Mouse (Mus musculus): Measurements from ENCODE around the gene Arhgap9. TPM values are rescaled to one million over a fixed set of nuclear protein-coding genes. Genes with fewer than 3 reads are reported as not detected.

Gene Arhgap9
- 18.2 and 19.2 TPM in 2 replicates for polyA plus RNA-seq (2012; rRNA removed)

GRCm38 (mm10) chr10:127321621-127322020 lies at the start of gene Arhgap9:
Gene Arhgap9, plus strand, starts transcription at chr10:127321964.
- no peak within 1 kb of the TSS for H3K4me3 ChIP-seq (replicated peaks; ENCODE audit: extremely low read depth, low read depth, low read length)
- TF ChIP-seq CTCF (IDR thresholded peaks at IDR 0.05; ENCODE audit: insufficient read depth, low read length) (no peak), POLR2A (IDR thresholded peaks at IDR 0.05; ENCODE audit: borderline replicate concordance, extremely low read depth, low read depth, low read length) (no peak)
- H3K4me1 ChIP-seq (ENCODE audit: control insufficient read depth, insufficient read depth, low read length): peaks cover 6% of the 10 kb centered on the region
- DNase-seq: no peak
- WGBS: 51% methylated on average over 3 of the region's 3 CpGs

- TF ChIP-seq CTCF (IDR thresholded peaks at IDR 0.05; ENCODE audit: insufficient read depth, low read length) (no peak), POLR2A (IDR thresholded peaks at IDR 0.05; ENCODE audit: borderline replicate concordance, extremely low read depth, low read depth, low read length) (no peak)
- Histone ChIP-seq H3K4me1 (ENCODE audit: control insufficient read depth, insufficient read depth, low read length) (peaks cover 15% of the 10 kb centered on the region), H3K4me3 (replicated peaks; ENCODE audit: extremely low read depth, low read depth, low read length) (no peak overlapping the region)
- 91% methylated on average over 5 of the region's 5 CpGs for WGBS
- DNase-seq: no peak
Measured at GRCm38 (mm10) chr10:127272371-127272770, 49.4 kb upstream of the Arhgap9 start.

- H3K4me1 ChIP-seq (ENCODE audit: control insufficient read depth, insufficient read depth, low read length): peaks cover 7% of the 10 kb centered on the region
- WGBS: 79% methylated on average over 11 of the region's 11 CpGs
- H3K4me3 ChIP-seq (replicated peaks; ENCODE audit: extremely low read depth, low read depth, low read length): no peak overlapping the region
- no peak for DNase-seq
- TF ChIP-seq CTCF (IDR thresholded peaks at IDR 0.05; ENCODE audit: insufficient read depth, low read length): no peak
Measured at GRCm38 (mm10) chr10:127274261-127275022, 47.3 kb upstream of the Arhgap9 start.

GRCm38 (mm10) chr10:127279730-127280129 lies 42.0 kb upstream of the Arhgap9 start:
- no peaks in the 10 kb centered on the region for H3K4me1 ChIP-seq (ENCODE audit: control insufficient read depth, insufficient read depth, low read length)
- WGBS: 100% methylated on average over 2 of the region's 2 CpGs
- no peak overlapping the region for H3K4me3 ChIP-seq (replicated peaks; ENCODE audit: extremely low read depth, low read depth, low read length)
- TF ChIP-seq CTCF (IDR thresholded peaks at IDR 0.05; ENCODE audit: insufficient read depth, low read length): no peak
- TF ChIP-seq POLR2A (IDR thresholded peaks at IDR 0.05; ENCODE audit: borderline replicate concordance, extremely low read depth, low read depth, low read length): no peak
- no peak for DNase-seq

GRCm38 (mm10) chr10:127281316-127281715 lies 40.4 kb upstream of the Arhgap9 start:
- WGBS: 88% methylated on average over 8 of the region's 8 CpGs
- TF ChIP-seq CTCF (IDR thresholded peaks at IDR 0.05; ENCODE audit: insufficient read depth, low read length) (no peak), POLR2A (IDR thresholded peaks at IDR 0.05; ENCODE audit: borderline replicate concordance, extremely low read depth, low read depth, low read length) (no peak)
- H3K4me3 ChIP-seq (replicated peaks; ENCODE audit: extremely low read depth, low read depth, low read length): no peak overlapping the region

GRCm38 (mm10) chr10:127282620-127283215 lies 39.0 kb upstream of the Arhgap9 start:
- H3K4me1 ChIP-seq (ENCODE audit: control insufficient read depth, insufficient read depth, low read length): peaks cover 9% of the 10 kb centered on the region
- 72% methylated on average over 13 of the region's 13 CpGs for WGBS

More at GRCm38 (mm10) chr10:127281316-127281715, 40.4 kb upstream of the Arhgap9 start:
- DNase-seq: no peak
- no peaks in the 10 kb centered on the region for H3K4me1 ChIP-seq (ENCODE audit: control insufficient read depth, insufficient read depth, low read length)

GRCm38 (mm10) chr10:127284105-127284622 lies 37.6 kb upstream of the Arhgap9 start:
- no peak overlapping the region for H3K4me3 ChIP-seq (replicated peaks; ENCODE audit: extremely low read depth, low read depth, low read length)
- 93% methylated on average over 7 of the region's 7 CpGs for WGBS
- TF ChIP-seq POLR2A (IDR thresholded peaks at IDR 0.05; ENCODE audit: borderline replicate concordance, extremely low read depth, low read depth, low read length): no peak
- TF ChIP-seq CTCF (IDR thresholded peaks at IDR 0.05; ENCODE audit: insufficient read depth, low read length): no peak
- no peak for DNase-seq
- peaks cover 9% of the 10 kb centered on the region for H3K4me1 ChIP-seq (ENCODE audit: control insufficient read depth, insufficient read depth, low read length)

More at GRCm38 (mm10) chr10:127282620-127283215, 39.0 kb upstream of the Arhgap9 start:
- no peak overlapping the region for H3K4me3 ChIP-seq (replicated peaks; ENCODE audit: extremely low read depth, low read depth, low read length)
- no peak for TF ChIP-seq CTCF (IDR thresholded peaks at IDR 0.05; ENCODE audit: insufficient read depth, low read length)
- TF ChIP-seq POLR2A (IDR thresholded peaks at IDR 0.05; ENCODE audit: borderline replicate concordance, extremely low read depth, low read depth, low read length): no peak
- no peak for DNase-seq

- H3K4me3 ChIP-seq (replicated peaks; ENCODE audit: extremely low read depth, low read depth, low read length): no peak overlapping the region
- no peak for DNase-seq
- H3K4me1 ChIP-seq (ENCODE audit: control insufficient read depth, insufficient read depth, low read length): peaks cover 12% of the 10 kb centered on the region
- TF ChIP-seq CTCF (IDR thresholded peaks at IDR 0.05; ENCODE audit: insufficient read depth, low read length) (no peak), POLR2A (IDR thresholded peaks at IDR 0.05; ENCODE audit: borderline replicate concordance, extremely low read depth, low read depth, low read length) (no peak)
- 82% methylated on average over 11 of the region's 11 CpGs for WGBS
Measured at GRCm38 (mm10) chr10:127284724-127285500, 36.9 kb upstream of the Arhgap9 start.

GRCm38 (mm10) chr10:127285644-127286043 lies 36.1 kb upstream of the Arhgap9 start:
- H3K4me1 ChIP-seq (ENCODE audit: control insufficient read depth, insufficient read depth, low read length): peaks cover 13% of the 10 kb centered on the region
- no peak for TF ChIP-seq POLR2A (IDR thresholded peaks at IDR 0.05; ENCODE audit: borderline replicate concordance, extremely low read depth, low read depth, low read length)
- no peak for TF ChIP-seq CTCF (IDR thresholded peaks at IDR 0.05; ENCODE audit: insufficient read depth, low read length)
- no peak overlapping the region for H3K4me3 ChIP-seq (replicated peaks; ENCODE audit: extremely low read depth, low read depth, low read length)
- DNase-seq: no peak
- WGBS: 77% methylated on average over 13 of the region's 13 CpGs

Data from lung, adult 2 months (tissue).